Mouse (Mus musculus) limb, embryonic 14.5 days (tissue): ENCODE data around the gene Cdc34. TPM values are rescaled to one million over a fixed set of nuclear protein-coding genes. Genes with fewer than 3 reads are reported as not detected.
A peak's percentile ranks its signal among the peaks of the same experiment; 100 is the strongest.

Experiments
- ATAC-seq: fragments of 200-750 bp; cut with Nextera tagmentation; 2 replicates; pipeline ENCODE4 v1.8.0; 2017; ENCODE audit warnings: low read depth, moderate number of reproducible peaks, moderate TSS enrichment; ENCODE audit not compliant: low FRiP score
- DNase-seq: peaks from one replicate; pipeline ENCODE4 v3.0.0-alpha.2; 2015; ENCODE audit warnings: low spot score
- H3K27ac ChIP-seq: fragments of 300-500 bp; sonication (generic); replicated peaks from 2 replicates; pipeline ENCODE4 v1.5.1; 2014; ENCODE audit warnings: low read depth, mild to moderate bottlenecking, low read length, moderate library complexity, mixed read lengths
- H3K27me3 ChIP-seq: fragments of 300-500 bp; sonication (generic); 2 replicates; pipeline ENCODE4 v1.6.1; 2014; ENCODE audit warnings: low read length, mixed read lengths; ENCODE audit not compliant: control insufficient read depth, insufficient read depth
- H3K36me3 ChIP-seq: fragments of 300-500 bp; sonication (generic); 2 replicates; pipeline ENCODE4 v1.6.1; 2014; ENCODE audit warnings: mild to moderate bottlenecking, low read length, moderate library complexity, mixed read lengths; ENCODE audit not compliant: control insufficient read depth, insufficient read depth
- H3K4me1 ChIP-seq: fragments of 300-500 bp; sonication (generic); 2 replicates; pipeline ENCODE4 v1.6.1; 2014; ENCODE audit warnings: antibody characterized with exemption, low read length, mixed read lengths; ENCODE audit not compliant: control insufficient read depth, insufficient read depth
- H3K4me2 ChIP-seq: fragments of 300-500 bp; sonication (generic); replicated peaks from 2 replicates; pipeline ENCODE4 v1.6.1; 2014; ENCODE audit warnings: low read depth, mild to moderate bottlenecking, low read length, moderate library complexity; ENCODE audit not compliant: severe bottlenecking
- H3K4me3 ChIP-seq: fragments of 300-500 bp; sonication (generic); replicated peaks from 2 replicates; pipeline ENCODE4 v1.5.1; 2014; ENCODE audit warnings: low read length
- H3K9ac ChIP-seq: fragments of 300-500 bp; sonication (generic); 2 replicates; pipeline ENCODE4 v1.6.1; 2014; ENCODE audit warnings: mild to moderate bottlenecking, low read depth, low read length, moderate library complexity; ENCODE audit not compliant: severe bottlenecking
- H3K9me3 ChIP-seq: fragments of 300-500 bp; sonication (generic); 2 replicates; pipeline ENCODE4 v1.6.1; 2016; ENCODE audit warnings: low read length; ENCODE audit not compliant: control insufficient read depth
- POLR2A ChIP-seq: fragments of 200-500 bp; IDR thresholded peaks from 2 replicates; pipeline ENCODE4 v1.8.0; 2012; ENCODE audit warnings: inconsistent platforms, mild to moderate bottlenecking, moderate library complexity, borderline replicate concordance; ENCODE audit not compliant: insufficient read depth, insufficient read length; ENCODE audit errors: extremely low read depth
- WGBS: fragments of 180-500 bp; shearing (Covaris S2); extraction: QIAGEN DNeasy Blood & Tissue Kit; methylation state at CpG from one replicate; pipeline ENCODE4 v1.1.7; 2014; 5-methylcytosine and 5-hydroxymethylcytosine counted together
- polyA plus RNA-seq, 2 experiments: library from polyadenylated mRNA; depleted of rRNA in 1 of 2; stranded (reverse) in 1 of 2; unstranded in 1 of 2; fragments of >200 nt; fragmentation: Nextera tagmentation in 1 of 2; extraction: Ambion mirVana in 1 of 2; gene quantifications; 2 replicates each; pipeline versions ENCODE4 v1.2.1 to v1.2.3; 2012 to 2014

Gene Cdc34
- polyA plus RNA-seq, 2 experiments, result 110 to 138 TPM

DNA sequence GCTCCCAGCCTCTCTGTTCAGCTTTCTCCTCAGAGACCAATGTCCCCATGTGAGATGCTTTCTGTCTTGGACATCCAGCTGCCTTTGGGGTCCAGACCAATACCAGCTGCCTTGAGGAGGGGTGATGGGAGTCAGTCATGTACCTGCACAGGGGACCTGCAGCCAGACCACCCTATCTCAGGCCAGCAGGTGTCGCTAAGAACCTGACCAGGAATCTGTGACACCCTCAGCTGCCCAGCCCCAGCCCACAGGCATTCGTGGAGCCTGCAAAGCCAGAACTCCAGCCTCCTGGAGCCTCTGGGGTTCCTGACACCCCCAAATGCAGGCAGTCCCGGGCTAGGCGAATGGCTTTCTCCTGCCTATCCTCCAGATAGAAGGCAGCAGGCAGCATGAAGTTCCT, 23.2 kb upstream of the Cdc34 start:
- Histone ChIP-seq H3K4me1 (no peaks in the 10 kb centered on the region), H3K4me3 (no peak overlapping the region), H3K9ac (no peak overlapping the region), H3K27ac (no peak overlapping the region), H3K4me2 (no peak overlapping the region), H3K27me3 (no peaks in the 10 kb centered on the region), H3K36me3 (no peaks in the 10 kb centered on the region), H3K9me3 (no peaks in the 10 kb centered on the region)
- DNase-seq, result no peak
- TF ChIP-seq POLR2A, result no peak
- 12% methylated on average over 4 of the region's 4 CpGs for WGBS
- ATAC-seq, result no peak

DNA sequence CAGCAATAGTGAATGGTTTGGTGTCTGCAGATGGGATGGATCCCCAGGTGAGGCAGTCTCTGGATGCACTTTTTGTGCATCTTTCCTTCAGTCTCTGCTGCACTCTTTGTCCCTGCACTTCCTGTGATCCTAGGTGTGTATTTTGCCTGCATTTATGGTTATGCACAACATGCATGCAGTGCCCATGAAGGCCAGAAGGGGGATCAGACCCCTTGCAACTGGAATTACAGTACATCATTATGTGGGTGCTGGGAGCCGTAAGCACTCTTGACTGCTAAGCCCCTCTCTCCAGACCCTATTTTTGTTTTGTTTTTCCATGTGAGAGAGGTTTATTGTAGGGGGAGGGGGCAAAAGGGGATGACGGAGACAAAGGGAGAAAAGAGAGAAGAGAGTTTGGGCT, 21.7 kb upstream of the Cdc34 start:
- H3K9me3 ChIP-seq, result no peaks in the 10 kb centered on the region
- no peak for ATAC-seq
- no peaks in the 10 kb centered on the region for H3K27me3 ChIP-seq
- no peak for DNase-seq
- 68% methylated on average over 2 of the region's 2 CpGs for WGBS
- no peak for TF ChIP-seq POLR2A
- no peaks in the 10 kb centered on the region for H3K4me1 ChIP-seq
- H3K4me3 ChIP-seq, result no peak overlapping the region
- H3K27ac ChIP-seq, result no peak overlapping the region
- H3K36me3 ChIP-seq, result no peaks in the 10 kb centered on the region
- H3K4me2 ChIP-seq, result no peak overlapping the region
- H3K9ac ChIP-seq, result no peak overlapping the region

DNA sequence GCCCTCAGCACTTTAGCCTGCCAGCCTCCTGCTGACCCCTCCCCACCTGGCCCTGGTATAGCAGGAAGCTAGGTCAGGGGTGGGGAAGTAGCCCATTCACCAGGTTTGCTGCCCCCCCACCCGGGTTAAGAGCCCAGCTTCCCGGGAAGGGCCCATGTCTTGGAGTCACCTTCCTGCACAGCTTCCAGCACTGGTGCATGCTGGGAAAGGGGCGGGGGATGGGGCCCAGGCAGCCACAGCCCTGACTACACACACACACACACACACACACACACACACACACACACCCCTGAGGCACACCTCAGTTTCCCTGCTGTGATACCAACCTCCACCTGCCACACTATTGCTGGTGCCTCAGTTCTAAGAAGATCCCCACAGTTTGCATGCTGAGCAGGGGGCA, 20.1 kb upstream of the Cdc34 start:
- DNase-seq, result no peak
- ATAC-seq, result no peak
- 34% methylated on average over 3 of the region's 3 CpGs for WGBS
- no peaks in the 10 kb centered on the region for H3K9me3 ChIP-seq
- no peak overlapping the region for H3K9ac ChIP-seq
- H3K27ac ChIP-seq, result no peak overlapping the region
- no peak overlapping the region for H3K4me3 ChIP-seq
- no peaks in the 10 kb centered on the region for H3K4me1 ChIP-seq
- H3K36me3 ChIP-seq, result no peaks in the 10 kb centered on the region
- no peak overlapping the region for H3K4me2 ChIP-seq
- no peaks in the 10 kb centered on the region for H3K27me3 ChIP-seq
- TF ChIP-seq POLR2A, result no peak

DNA sequence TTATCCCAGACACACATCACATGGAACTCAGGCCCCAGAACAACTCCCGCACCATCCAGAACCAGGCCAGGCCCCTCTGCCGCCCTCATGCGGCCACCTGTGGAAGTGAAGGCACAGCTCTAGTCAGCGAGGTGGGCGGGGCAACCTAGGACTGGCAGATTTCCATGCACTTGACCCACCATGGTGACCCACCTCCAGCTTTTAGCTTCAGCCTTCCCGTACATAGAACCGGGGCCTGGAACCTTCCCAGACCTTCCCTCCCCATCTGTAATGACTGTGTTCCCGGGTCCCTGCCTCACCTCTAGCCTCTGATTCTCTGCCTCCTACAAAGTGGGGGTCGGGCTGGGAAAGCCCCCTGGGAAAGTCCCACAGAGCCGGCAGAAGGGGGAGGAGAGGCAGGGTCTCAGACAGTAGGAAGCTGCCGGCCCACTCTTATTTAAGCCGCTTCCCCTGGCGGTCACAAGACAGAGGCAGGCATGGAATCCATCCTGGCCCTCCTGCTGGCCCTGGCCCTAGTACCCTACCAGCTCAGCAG, 17.8 kb upstream of the Cdc34 start, which contains the start of gene Madcam1:
Gene Madcam1, plus strand, starts transcription at position 429 of the 535 bp plus-strand sequence.
- Histone ChIP-seq H3K4me1 (no peaks in the 10 kb centered on the region), H3K9me3 (no peaks in the 10 kb centered on the region), H3K4me3 (no peak within 1 kb of the TSS), H3K4me2 (no peak within 1 kb of the TSS), H3K27ac (no peak within 1 kb of the TSS), H3K36me3 (no peaks in the 10 kb centered on the region), H3K27me3 (no peaks in the 10 kb centered on the region), H3K9ac (no peak within 1 kb of the TSS)
- DNase-seq (peak; percentile 64), ATAC-seq (no peak)
- WGBS, result 13% methylated on average over 13 of the region's 13 CpGs
- TF ChIP-seq POLR2A, result no peak

DNA sequence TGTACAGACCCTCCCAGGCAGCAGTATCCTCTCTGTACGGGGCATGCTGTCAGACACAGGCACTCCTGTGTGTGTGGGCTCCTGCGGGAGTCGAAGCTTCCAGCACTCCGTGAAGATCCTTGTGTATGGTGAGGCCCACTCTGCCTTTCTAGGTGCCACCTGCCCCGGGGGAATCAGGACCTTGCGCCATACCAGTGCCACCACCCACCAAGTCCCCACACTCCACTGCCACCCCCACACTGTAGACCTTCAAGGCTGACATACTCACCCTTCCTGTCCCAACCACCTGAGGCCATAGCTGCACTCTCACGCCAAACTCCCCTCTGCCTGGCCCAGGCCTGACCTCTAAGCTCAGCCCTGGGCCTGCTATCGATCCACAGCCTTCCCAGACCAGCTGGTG, 16.9 kb upstream of the Cdc34 start:
- H3K27ac ChIP-seq, result no peak overlapping the region
- 88% methylated on average over 7 of the region's 8 CpGs for WGBS

DNA sequence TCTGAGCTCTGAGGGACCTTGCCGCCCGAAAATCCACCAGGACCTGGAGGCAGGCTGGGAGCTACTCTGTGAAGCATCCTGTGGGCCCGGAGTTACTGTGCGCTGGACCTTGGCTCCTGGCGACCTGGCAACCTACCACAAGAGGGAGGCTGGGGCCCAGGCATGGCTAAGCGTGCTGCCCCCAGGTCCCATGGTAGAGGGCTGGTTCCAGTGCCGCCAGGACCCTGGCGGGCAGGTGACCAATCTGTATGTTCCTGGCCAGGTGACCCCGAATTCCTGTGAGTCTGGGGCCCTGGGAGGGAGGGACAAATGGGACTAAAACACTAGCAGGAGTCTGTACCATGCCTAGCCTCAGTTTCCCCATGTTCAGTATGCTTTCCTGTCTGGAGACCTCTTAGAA, 15.5 kb upstream of the Cdc34 start:
- 65% methylated on average over 9 of the region's 9 CpGs for WGBS
- H3K27me3 ChIP-seq, result no peaks in the 10 kb centered on the region
- no peak for DNase-seq
- no peak for ATAC-seq
- no peak for TF ChIP-seq POLR2A
- no peaks in the 10 kb centered on the region for H3K9me3 ChIP-seq
- no peak overlapping the region for H3K27ac ChIP-seq
- H3K36me3 ChIP-seq, result no peaks in the 10 kb centered on the region
- no peak overlapping the region for H3K4me2 ChIP-seq
- H3K4me1 ChIP-seq, result peaks cover 6% of the 10 kb centered on the region
- no peak overlapping the region for H3K9ac ChIP-seq
- H3K4me3 ChIP-seq, result no peak overlapping the region

More for the DNA sequence above, 16.9 kb upstream of the Cdc34 start:
- Histone ChIP-seq H3K4me2 (no peak overlapping the region), H3K4me3 (no peak overlapping the region), H3K9ac (no peak overlapping the region), H3K9me3 (no peaks in the 10 kb centered on the region), H3K4me1 (peaks cover under 1% of the 10 kb centered on the region; the same call in 1 of the 2 replicates), H3K27me3 (no peaks in the 10 kb centered on the region), H3K36me3 (no peaks in the 10 kb centered on the region)
- ATAC-seq, result no peak
- no peak for TF ChIP-seq POLR2A
- no peak for DNase-seq
